Mouse (Mus musculus) brown adipose tissue, adult 24 weeks (tissue): ENCODE data around the gene Apbb1. TPM values are rescaled to one million over a fixed set of nuclear protein-coding genes. Genes with fewer than 3 reads are reported as not detected.

ENCODE experiments used
- H3K27ac ChIP-seq: fragments of 200-500 bp; replicated peaks from 2 replicates; pipeline ENCODE4 v1.5.1; 2012; ENCODE audit warnings: low read depth, mild to moderate bottlenecking, low read length
- H3K4me1 ChIP-seq: fragments of 200-500 bp; 2 replicates; pipeline ENCODE4 v1.6.1; 2012; ENCODE audit warnings: low read length, mixed read lengths; ENCODE audit not compliant: control insufficient read depth, insufficient read depth, insufficient read length
- H3K4me3 ChIP-seq: fragments of 200-500 bp; 2 replicates; pipeline ENCODE4 v1.5.1; 2012; ENCODE audit warnings: low read depth, mild to moderate bottlenecking, low read length, moderate library complexity; ENCODE audit not compliant: insufficient read depth
- polyA plus RNA-seq: library from polyadenylated mRNA; stranded (reverse); fragments of >200 nt; gene quantifications from 2 replicates; pipeline ENCODE4 v1.2.4, GENCODE M21; 2012; ENCODE audit not compliant: missing spikeins, insufficient read depth, insufficient read length

Apbb1 gene
- polyA plus RNA-seq, 1 experiment, result 5.9 TPM

GRCm38 (mm10) chr7:105516669-105517360, 64.6 kb downstream of the Apbb1 start:
- no peak overlapping the region for H3K4me3 ChIP-seq
- H3K4me1 ChIP-seq, result no peaks in the 10 kb centered on the region
- H3K27ac ChIP-seq, result no peak overlapping the region

- H3K27ac ChIP-seq, result no peak overlapping the region
- H3K4me3 ChIP-seq, result no peak overlapping the region
- H3K4me1 ChIP-seq, result no peaks in the 10 kb centered on the region
Observed at GRCm38 (mm10) chr7:105515178-105515577, 66.3 kb downstream of the Apbb1 start.

- Histone ChIP-seq H3K27ac (no peak overlapping the region), H3K4me3 (no peak overlapping the region), H3K4me1 (no peaks in the 10 kb centered on the region)
Observed at GRCm38 (mm10) chr7:105514561-105514960, 66.9 kb downstream of the Apbb1 start.

GRCm38 (mm10) chr7:105513845-105514291, 67.6 kb downstream of the Apbb1 start:
- Histone ChIP-seq H3K4me3 (no peak overlapping the region), H3K27ac (no peak overlapping the region), H3K4me1 (no peaks in the 10 kb centered on the region)

GRCm38 (mm10) chr7:105510143-105510542, 71.3 kb downstream of the Apbb1 start:
- no peak overlapping the region for H3K27ac ChIP-seq
- H3K4me1 ChIP-seq, result no peaks in the 10 kb centered on the region
- no peak overlapping the region for H3K4me3 ChIP-seq

Other genes with a start within 250 kb of the Apbb1 start
- not detected in 2 replicates for gene Olfr690, start 247.5 kb downstream of the Apbb1 start, polyA plus RNA-seq
- gene Olfr691, start 239.4 kb downstream of the Apbb1 start, polyA plus RNA-seq, result not detected in 2 replicates
- gene Olfr692, start 213.4 kb downstream of the Apbb1 start, polyA plus RNA-seq, result not detected in 2 replicates
- gene Gm5901, start 206.6 kb downstream of the Apbb1 start, polyA plus RNA-seq, result not detected in 2 replicates
- gene Fam160a2, start 181.6 kb downstream of the Apbb1 start, polyA plus RNA-seq, result 13.1 and 14.5 TPM in 2 replicates
- not detected in 2 replicates for gene Cnga4, start 177.1 kb downstream of the Apbb1 start, polyA plus RNA-seq
- gene Cckbr, start 155.9 kb downstream of the Apbb1 start, polyA plus RNA-seq, result not detected in 2 replicates
- 26.8 and 32.1 TPM in 2 replicates for gene Cavin3, start 99.4 kb downstream of the Apbb1 start, polyA plus RNA-seq
- gene Smpd1, start 27.3 kb downstream of the Apbb1 start, polyA plus RNA-seq, result 66.9 and 75.0 TPM in 2 replicates
- gene Hpx, start 18.5 kb upstream of the Apbb1 start, polyA plus RNA-seq, result 2.8 TPM in 1 of 2 replicates, not detected in the other
- 11.1 and 15.2 TPM in 2 replicates for gene Trim3, start 51.9 kb upstream of the Apbb1 start, polyA plus RNA-seq
- gene Timm10b, start 58.4 kb upstream of the Apbb1 start, polyA plus RNA-seq, result 161 and 175 TPM in 2 replicates
- 25.8 and 26.9 TPM in 2 replicates for gene Arfip2, start 58.8 kb upstream of the Apbb1 start, polyA plus RNA-seq
- 3.1 and 6.7 TPM in 2 replicates for gene Gm45799, start 58.9 kb upstream of the Apbb1 start, polyA plus RNA-seq
- 1.6 and 1.9 TPM in 2 replicates for gene Dnhd1, start 69.2 kb upstream of the Apbb1 start, polyA plus RNA-seq
- 72.1 and 106 TPM in 2 replicates for gene Ilk, start 154.9 kb upstream of the Apbb1 start, polyA plus RNA-seq
- gene Rrp8, start 155.7 kb upstream of the Apbb1 start, polyA plus RNA-seq, result 5.7 and 11.3 TPM in 2 replicates
- 146 and 163 TPM in 2 replicates for gene Taf10, start 162.7 kb upstream of the Apbb1 start, polyA plus RNA-seq
- gene Tpp1, start 170.6 kb upstream of the Apbb1 start, polyA plus RNA-seq, result 64.0 and 83.2 TPM in 2 replicates
- 0.55 and 0.71 TPM in 2 replicates for gene Dchs1, start 206.0 kb upstream of the Apbb1 start, polyA plus RNA-seq
- 175 and 225 TPM in 2 replicates for gene Mrpl17, start 229.4 kb upstream of the Apbb1 start, polyA plus RNA-seq